Mouse (Mus musculus) Patski (cell line): Measurements from ENCODE around the gene Tbca. TPM values are rescaled to one million over a fixed set of nuclear protein-coding genes. Genes with fewer than 3 reads are reported as not detected.
A peak's percentile ranks its signal among the peaks of the same experiment; 100 is the strongest.

Experiments used
- ATAC-seq: fragments of 100-300 bp; one replicate; pipeline ENCODE4 v1.8.0; 2021
- CTCF ChIA-PET: fragments of 350-600 bp; sonication (Branson Sonifier 250); formaldehyde crosslinking; loops from one replicate; lab custom pipeline; 2022; ENCODE audit warnings: inconsistent platforms; lab: Charles Lee
- POLR2A ChIA-PET: fragments of 350-600 bp; sonication (Branson Sonifier 250); formaldehyde crosslinking; loops from one replicate; lab custom pipeline; 2022; ENCODE audit warnings: antibody characterized with exemption, inconsistent platforms; lab: Charles Lee
- DNase-seq: peaks from one replicate; pipeline ENCODE4 v3.0.0-alpha.2; 2011; ENCODE audit warnings: low read depth, low spot score
- H3K27me3 ChIP-seq: fragments of 371-371 bp; one replicate; pipeline ENCODE4 v1.5.1; 2021
- CTCF ChIP-seq: fragments of 100-300 bp; IDR thresholded peaks from one replicate; pipeline ENCODE4 v1.5.1; 2021
- in situ Hi-C: fragments of 300-500 bp; cut with MboI; formaldehyde crosslinking; loops from 3 replicates; pipeline ENCODE4 v1.11.1; 2018; ENCODE audit warnings: low pct_unique_long_range_greater_than_20kb, mixed read lengths
- polyA plus RNA-seq: library from polyadenylated mRNA; unstranded; gene quantifications from one replicate; pipeline ENCODE4 v1.2.3, GENCODE M21; 2021

The Tbca gene
- polyA plus RNA-seq, result 325 TPM

DNA sequence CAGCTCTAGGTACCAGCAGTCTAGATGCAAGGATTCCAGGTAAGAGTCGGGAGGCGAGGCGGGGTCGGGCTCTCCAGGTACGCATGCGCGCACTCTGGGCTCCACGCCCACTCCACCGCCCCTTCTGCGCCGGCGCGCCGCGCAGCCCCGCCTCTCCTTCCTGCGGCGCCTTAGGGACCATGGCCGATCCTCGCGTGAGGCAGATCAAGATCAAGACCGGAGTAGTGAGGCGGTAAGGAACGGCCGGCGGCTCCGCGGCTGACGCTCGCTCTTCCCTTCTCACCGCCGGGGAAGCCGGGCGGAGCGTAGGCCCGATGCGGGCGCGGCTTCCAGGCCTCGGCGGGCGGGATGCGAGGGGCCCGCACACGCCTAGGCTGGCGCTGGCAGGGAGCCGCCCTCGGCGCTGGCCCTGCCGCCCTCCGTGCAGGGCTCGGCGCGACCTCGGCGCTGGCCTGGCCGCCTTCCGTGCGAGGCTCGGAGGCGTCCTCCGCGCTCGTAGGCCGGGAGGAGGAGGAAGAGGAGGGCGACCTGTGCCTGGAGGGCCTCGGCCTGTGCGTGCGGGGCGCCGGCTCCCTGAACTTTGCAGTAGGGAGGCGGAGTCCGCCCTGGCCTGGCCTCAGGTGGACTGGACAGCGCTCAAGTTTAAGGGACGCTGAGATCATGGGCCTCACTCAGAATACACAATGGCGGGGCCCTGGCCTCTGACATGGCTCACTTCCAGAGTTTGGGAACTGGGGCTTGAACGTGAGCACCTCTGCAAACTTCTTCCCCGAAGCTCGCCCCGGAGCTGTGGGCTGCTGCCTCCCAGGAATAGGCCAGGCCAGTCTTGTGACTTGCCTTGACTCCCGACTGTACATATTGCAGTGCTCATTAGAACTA is at the start of gene Tbca:
TSS of gene Tbca (plus strand) at position 140 of the 879 bp plus-strand sequence.
- in situ Hi-C loops, result no loop called here

DNA sequence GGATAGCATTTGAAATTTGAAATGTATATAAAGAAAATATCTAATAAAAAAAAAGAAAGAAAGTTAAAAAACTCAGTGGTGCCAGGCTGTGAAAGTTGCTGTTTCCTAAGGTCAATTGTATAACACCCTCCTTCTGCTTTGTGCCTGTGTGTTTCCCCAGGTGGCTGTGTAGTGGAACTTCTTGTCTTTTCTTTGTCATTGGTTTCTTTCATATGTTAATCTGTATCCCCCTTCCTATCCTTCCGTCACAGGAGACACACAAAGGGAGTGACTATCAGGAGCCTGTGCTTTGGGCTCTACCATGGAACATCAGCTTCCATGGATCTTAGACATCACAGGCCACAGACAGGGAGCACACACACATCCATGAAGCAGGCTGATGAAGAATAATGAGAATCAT is 43.5 kb upstream of the Tbca start:
- in situ Hi-C loops, result no loop called here
- DNase-seq, result no peak
- ATAC-seq, result no peak
- peaks cover 12% of the 10 kb centered on the region for H3K27me3 ChIP-seq
- ChIA-PET POLR2A (no interaction called here), CTCF (no interaction called here)
- TF ChIP-seq CTCF, result no peak

More for the DNA sequence above, at the start of gene Tbca:
- CTCF ChIA-PET, result interaction anchor here (0.7 kb wide), 1 partner anchor 90 kb away, joined by 3 read pairs; no protein-coding TSS in a partner anchor
- ATAC-seq (peak; percentile 95), DNase-seq (peak; percentile 27)
- POLR2A ChIA-PET, result no interaction called here
- no peak for TF ChIP-seq CTCF
- peaks cover 25% of the 10 kb centered on the region for H3K27me3 ChIP-seq

DNA sequence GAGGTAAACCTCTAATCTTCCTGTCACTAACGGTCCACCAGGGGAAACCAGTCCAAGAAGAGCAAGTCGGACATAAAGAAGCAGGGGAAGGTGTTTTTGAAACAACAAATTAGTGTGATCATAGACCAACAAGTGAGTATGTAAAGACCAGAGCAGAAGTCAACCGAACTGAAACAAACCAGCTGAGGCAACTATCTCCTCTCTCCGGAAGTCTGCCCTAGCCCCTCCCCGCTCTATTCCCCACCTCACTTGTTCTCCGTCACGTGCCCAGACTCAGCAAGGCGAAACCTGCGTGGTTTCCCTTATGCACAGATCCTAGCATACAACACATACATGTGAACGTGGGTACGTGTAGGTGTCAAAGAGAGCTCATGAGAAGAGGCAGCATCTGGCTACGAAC is 22.9 kb upstream of the Tbca start:
- peaks cover 29% of the 10 kb centered on the region for H3K27me3 ChIP-seq
- ChIA-PET POLR2A (no interaction called here), CTCF (no interaction called here)
- in situ Hi-C loops, result no loop called here
- DNase-seq, result no peak
- ATAC-seq, result no peak
- TF ChIP-seq CTCF, result no peak

DNA sequence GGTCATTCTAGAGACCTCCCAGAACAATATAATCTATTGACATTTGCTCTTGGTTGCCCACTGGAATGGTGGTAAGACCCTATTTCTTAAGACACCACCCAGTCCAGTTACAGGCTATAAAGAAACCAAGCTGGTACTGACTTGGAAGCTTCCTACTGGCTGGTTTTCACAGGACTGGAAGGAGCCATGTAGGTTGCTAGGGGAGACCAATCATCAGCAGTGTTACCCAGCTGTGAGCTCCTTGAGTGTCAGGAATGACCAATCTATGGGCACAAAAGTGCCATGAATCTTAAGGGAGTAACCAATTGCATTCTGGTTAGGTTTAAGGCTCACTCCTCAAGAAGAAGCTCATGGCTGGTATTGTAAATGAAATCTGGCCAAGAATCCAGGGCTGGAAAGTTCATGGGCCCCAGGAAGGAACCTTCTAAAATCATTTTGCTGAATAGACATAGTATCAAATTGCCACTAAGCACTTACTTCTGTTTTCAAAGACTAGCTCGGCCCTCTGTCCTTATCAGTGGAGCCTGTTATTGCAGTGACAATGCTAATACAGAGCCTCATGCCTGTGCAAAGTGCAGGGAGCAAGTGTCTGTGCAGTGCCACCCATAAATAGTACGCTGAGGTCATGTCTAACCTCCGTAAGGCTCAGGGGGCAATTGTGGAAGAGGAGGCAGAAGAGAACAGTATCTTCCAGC is 20.1 kb upstream of the Tbca start:
- H3K27me3 ChIP-seq, result peaks cover 25% of the 10 kb centered on the region
- ATAC-seq, result no peak
- in situ Hi-C loops, result no loop called here
- TF ChIP-seq CTCF, result no peak
- ChIA-PET POLR2A (no interaction called here), CTCF (interaction anchor here (0.8 kb wide), 1 partner anchor 23 kb away, joined by 3 read pairs; no protein-coding TSS in a partner anchor)
- DNase-seq, result no peak

DNA sequence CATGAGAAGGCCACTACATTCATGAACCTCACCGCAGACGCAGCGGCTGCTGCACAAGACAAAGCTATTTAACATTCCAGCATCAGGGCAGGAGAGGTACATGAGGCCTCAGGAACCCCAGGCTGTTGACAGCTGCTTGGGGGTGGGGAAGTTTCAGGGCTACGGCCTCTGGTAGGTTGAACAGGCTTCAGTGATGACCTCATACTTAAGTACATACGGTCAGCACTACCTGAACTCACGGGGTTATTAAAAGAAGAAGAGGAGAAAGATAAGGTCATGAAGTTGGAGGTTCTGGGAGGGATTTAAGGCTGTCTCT is 19.6 kb upstream of the Tbca start:
- no peak for TF ChIP-seq CTCF
- in situ Hi-C loops, result no loop called here
- ATAC-seq (no peak), DNase-seq (no peak)
- ChIA-PET CTCF (interaction anchor here (0.8 kb wide), 1 partner anchor 23 kb away, joined by 3 read pairs; no protein-coding TSS in a partner anchor), POLR2A (interaction anchor here (1.1 kb wide), 1 partner anchor 18 kb away, joined by 3 read pairs; no protein-coding TSS in a partner anchor)
- peaks cover 30% of the 10 kb centered on the region for H3K27me3 ChIP-seq

DNA sequence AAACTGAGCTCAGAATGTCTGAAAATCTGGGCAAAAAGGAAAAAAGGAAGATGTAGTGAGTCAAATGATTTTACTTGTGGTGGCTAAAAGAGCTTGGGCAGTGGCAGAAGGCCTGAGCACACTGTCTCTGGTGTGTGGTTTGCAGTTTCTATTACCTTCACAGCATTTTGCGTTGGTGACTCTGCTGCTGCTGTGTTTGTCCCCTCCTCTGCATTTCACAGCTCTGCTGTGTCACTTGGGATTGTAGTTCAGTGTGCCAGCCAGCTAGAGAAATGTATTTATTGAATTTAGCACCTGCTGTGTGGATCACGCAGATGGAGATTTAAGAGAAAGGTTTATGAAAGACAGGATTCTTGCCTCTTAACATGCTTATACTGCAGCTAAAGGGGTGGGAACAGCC is 1.8 kb upstream of the Tbca start:
- peaks cover 45% of the 10 kb centered on the region for H3K27me3 ChIP-seq
- DNase-seq (no peak), ATAC-seq (no peak)
- CTCF ChIA-PET, result no interaction called here
- no peak for TF ChIP-seq CTCF
- POLR2A ChIA-PET, result interaction anchor here (0.6 kb wide), 1 partner anchor 17 kb away, joined by 3 read pairs; no protein-coding TSS in a partner anchor
- in situ Hi-C loops, result no loop called here

DNA sequence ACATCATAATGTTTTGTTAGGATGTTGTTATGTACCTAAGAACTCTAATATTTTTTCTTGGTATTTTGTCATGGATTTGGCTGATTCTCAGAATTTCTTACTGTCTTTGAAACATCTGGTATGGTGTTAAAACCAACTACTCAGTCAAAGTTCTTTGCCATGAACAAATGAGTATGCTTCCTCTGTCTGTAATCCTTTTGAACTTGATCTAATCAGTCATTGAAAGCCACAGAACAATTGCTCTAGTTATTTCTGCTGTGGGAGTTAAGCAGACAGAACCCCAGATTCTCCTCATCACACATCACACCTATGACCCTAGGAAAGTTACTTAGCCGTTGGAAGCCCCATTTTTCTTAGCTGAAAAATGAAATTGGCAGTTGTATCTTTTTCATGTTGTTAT is 6.0 kb downstream of the Tbca start:
- POLR2A ChIA-PET, result no interaction called here
- no peaks in the 10 kb centered on the region for H3K27me3 ChIP-seq
- DNase-seq (no peak), ATAC-seq (no peak)
- CTCF ChIA-PET, result no interaction called here
- in situ Hi-C loops, result no loop called here
- no peak for TF ChIP-seq CTCF

DNA sequence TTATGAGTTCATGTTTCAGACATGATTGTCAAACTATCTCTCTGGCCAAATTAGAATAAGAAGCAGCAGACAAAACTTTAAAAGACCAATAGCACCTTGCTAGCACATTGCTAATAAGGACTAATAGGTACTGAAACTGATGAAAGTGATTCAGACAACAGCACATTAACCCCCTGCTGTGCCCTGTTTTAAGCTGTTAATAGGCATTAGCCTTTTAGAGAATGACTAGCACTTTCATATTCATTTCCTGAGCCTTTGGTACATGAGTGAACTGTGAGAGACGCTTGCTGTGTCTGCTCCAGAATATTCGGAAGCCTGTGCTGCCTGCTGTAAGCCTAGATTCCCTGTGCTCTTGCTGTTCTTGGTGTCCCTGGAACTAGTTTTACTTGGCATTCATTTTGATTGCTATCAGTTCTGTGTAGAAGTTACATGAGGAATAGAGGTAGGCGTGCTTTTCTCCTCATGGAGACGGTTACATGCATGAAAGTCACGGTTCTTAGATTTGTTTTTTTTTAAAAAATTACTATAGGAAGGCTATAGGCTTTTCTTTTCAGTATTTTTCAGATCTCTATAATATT is 14.9 kb downstream of the Tbca start:
- no peak for TF ChIP-seq CTCF
- DNase-seq (no peak), ATAC-seq (no peak)
- no peaks in the 10 kb centered on the region for H3K27me3 ChIP-seq
- ChIA-PET POLR2A (no interaction called here), CTCF (no interaction called here)
- in situ Hi-C loops, result no loop called here

DNA sequence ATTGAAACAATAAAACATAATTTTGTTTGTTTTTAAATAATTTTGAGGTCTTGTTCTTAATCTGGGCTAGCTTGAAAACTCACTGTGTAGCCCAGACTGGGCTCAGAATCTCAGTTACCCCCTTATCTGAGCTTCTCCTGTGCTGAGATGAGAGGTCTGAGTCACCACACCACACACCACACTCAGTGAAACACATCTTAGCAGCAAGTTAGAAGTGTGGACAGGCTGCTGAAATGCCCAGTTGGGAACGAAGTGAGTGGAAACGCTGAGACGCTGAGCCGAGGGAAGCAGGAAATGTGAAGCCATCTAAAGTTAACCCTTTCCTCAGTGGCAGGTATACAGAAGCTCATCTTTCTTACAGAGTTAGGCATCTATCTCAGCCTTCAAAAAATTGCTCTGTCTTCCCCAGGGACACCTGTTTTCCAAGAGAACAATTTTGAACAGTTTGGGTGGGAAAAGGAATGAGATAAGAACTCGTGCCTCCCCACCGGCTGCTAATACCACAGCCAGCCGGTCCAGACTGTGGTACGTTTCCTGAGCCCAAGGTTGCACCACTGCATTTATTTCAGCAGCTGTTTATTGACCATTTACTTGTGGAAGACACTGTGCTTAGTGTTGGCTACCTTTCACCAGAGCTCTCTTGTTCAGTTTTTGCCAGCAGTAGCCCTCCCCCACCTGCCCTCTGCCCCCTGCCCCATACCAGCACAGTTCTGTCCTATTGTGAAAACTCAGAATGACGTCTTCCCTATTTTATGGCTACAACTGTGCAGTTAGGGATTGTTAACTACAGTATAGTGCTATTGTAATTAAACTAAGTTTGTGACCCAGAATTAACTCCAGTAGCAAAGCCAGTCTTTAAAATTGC is 17.8 kb downstream of the Tbca start:
- no peak for DNase-seq

DNA sequence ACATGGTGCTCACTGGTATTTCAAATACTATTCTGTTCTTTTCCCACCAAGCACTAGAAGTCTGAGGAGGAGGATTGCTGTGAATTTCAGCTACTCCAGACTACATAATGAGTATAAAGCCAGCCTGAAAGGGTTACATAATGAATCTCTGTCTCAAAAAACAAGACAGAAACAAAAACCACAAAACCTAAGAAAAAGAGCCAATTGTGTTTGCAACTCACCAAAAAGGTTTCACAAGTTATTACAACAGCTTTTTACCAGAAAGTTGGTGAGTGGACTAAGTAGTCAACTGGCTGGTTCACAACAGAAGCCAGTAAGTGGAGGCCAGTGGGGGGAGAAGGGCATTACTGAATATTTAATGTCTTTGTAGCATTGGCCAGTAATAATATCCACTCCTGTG is 19.9 kb downstream of the Tbca start:
- ChIA-PET CTCF (no interaction called here), POLR2A (no interaction called here)
- DNase-seq, result no peak
- no peak for TF ChIP-seq CTCF
- in situ Hi-C loops, result no loop called here
- no peaks in the 10 kb centered on the region for H3K27me3 ChIP-seq
- ATAC-seq, result no peak

More for the DNA sequence above, 17.8 kb downstream of the Tbca start:
- CTCF ChIA-PET, result interaction anchor here (0.9 to 1.7 kb wide), 2 partner anchors 10 to 31 kb away, joined by 3 to 4 read pairs; no protein-coding TSS in a partner anchor
- in situ Hi-C loops, result no loop called here
- no peak for TF ChIP-seq CTCF
- ATAC-seq, result no peak
- POLR2A ChIA-PET, result no interaction called here
- no peaks in the 10 kb centered on the region for H3K27me3 ChIP-seq
